Mouse (Mus musculus) kidney, postnatal 0 days (tissue): ENCODE results near the gene 2310030G06Rik. TPM values are rescaled to one million over a fixed set of nuclear protein-coding genes. Genes with fewer than 3 reads are reported as not detected.
A peak's percentile ranks its signal among the peaks of the same experiment; 100 is the strongest.

ENCODE experiments used
- ATAC-seq: fragments of 200-750 bp; cut with Nextera tagmentation; replicated peaks from 2 replicates; pipeline ENCODE4 v1.8.0; 2017; ENCODE audit warnings: low read depth, moderate number of reproducible peaks, moderate TSS enrichment, moderate library complexity; ENCODE audit not compliant: low FRiP score
- DNase-seq: peaks from one replicate; pipeline ENCODE4 v3.0.0-alpha.2; 2016; ENCODE audit warnings: low spot score
- H3K27ac ChIP-seq: fragments of 300-500 bp; sonication (generic); 2 replicates; pipeline ENCODE4 v1.5.1; 2014; ENCODE audit warnings: mild to moderate bottlenecking
- H3K27me3 ChIP-seq: fragments of 300-500 bp; sonication (generic); 2 replicates; pipeline ENCODE4 v1.6.1; 2014; ENCODE audit warnings: low read length, mixed read lengths; ENCODE audit not compliant: insufficient read depth
- H3K36me3 ChIP-seq: fragments of 300-500 bp; sonication (generic); 2 replicates; pipeline ENCODE4 v1.6.1; 2014; ENCODE audit warnings: low read length, mixed read lengths; ENCODE audit not compliant: insufficient read depth
- H3K4me1 ChIP-seq: fragments of 300-500 bp; sonication (generic); replicated peaks from 2 replicates; pipeline ENCODE4 v1.6.1; 2014; ENCODE audit warnings: antibody characterized with exemption, low read length, mixed read lengths; ENCODE audit not compliant: insufficient read depth
- H3K4me2 ChIP-seq: fragments of 300-500 bp; sonication (generic); 2 replicates; pipeline ENCODE4 v1.6.1; 2014; ENCODE audit warnings: mild to moderate bottlenecking, low read length, moderate library complexity, mixed read lengths
- H3K4me3 ChIP-seq: fragments of 300-500 bp; sonication (generic); replicated peaks from 2 replicates; pipeline ENCODE4 v1.5.1; 2014; ENCODE audit warnings: low read depth, low read length
- H3K9ac ChIP-seq: fragments of 300-500 bp; sonication (generic); 2 replicates; pipeline ENCODE4 v1.6.1; 2014; ENCODE audit warnings: low read depth, low read length
- H3K9me3 ChIP-seq: fragments of 300-500 bp; sonication (generic); replicated peaks from 2 replicates; pipeline ENCODE4 v1.6.1; 2016; ENCODE audit warnings: low read length, inconsistent platforms, mixed read lengths
- CTCF ChIP-seq: IDR thresholded peaks from 2 replicates; pipeline ENCODE4 v1.5.1; 2016; ENCODE audit warnings: antibody characterized with exemption, low read depth, mild to moderate bottlenecking, moderate library complexity
- WGBS: fragments of 180-500 bp; shearing (Covaris S2); extraction: QIAGEN DNeasy Blood & Tissue Kit; methylation state at CpG from one replicate; pipeline ENCODE4 v1.1.7; 2014; 5-methylcytosine and 5-hydroxymethylcytosine counted together
- polyA plus RNA-seq: library from polyadenylated mRNA; unstranded; fragments of >200 nt; fragmentation: Nextera tagmentation; extraction: Ambion mirVana; gene quantifications from 2 replicates; pipeline ENCODE4 v1.2.1, GENCODE M21; 2015

The 2310030G06Rik gene
- polyA plus RNA-seq, 1 experiment from 2014 or later, result 26.8 TPM

GRCm38 (mm10) chr9:50697706-50698041 lies 48.7 kb downstream of the 2310030G06Rik start:
- under 1% methylated on average over 12 of the region's 12 CpGs for WGBS
- Histone ChIP-seq H3K4me2 (peak overlapping the region; percentile 99), H3K9me3 (no peaks in the 10 kb centered on the region), H3K27ac (no peak overlapping the region), H3K4me1 (no peaks in the 10 kb centered on the region), H3K9ac (peak overlapping the region; percentile 33; the same call in 1 of the 2 replicates), H3K36me3 (no peaks in the 10 kb centered on the region), H3K4me3 (peak overlapping the region; percentile 3; the same call in 1 of the 2 replicates), H3K27me3 (0 out of 2 replicates have a peak, but pooled peaks cover 4% of the 10 kb centered on the region)
- no peak for TF ChIP-seq CTCF
- ATAC-seq, result peak; percentile 35; the same call in 1 of the 2 replicates
- DNase-seq, result peak; percentile 95

GRCm38 (mm10) chr9:50696851-50697705 lies 49.3 kb downstream of the 2310030G06Rik start:
- Histone ChIP-seq H3K27ac (no peak overlapping the region), H3K9ac (no peak overlapping the region; the same call in 1 of the 2 replicates), H3K4me3 (peak overlapping the region; percentile 3; the same call in 1 of the 2 replicates), H3K4me1 (no peaks in the 10 kb centered on the region), H3K9me3 (no peaks in the 10 kb centered on the region), H3K36me3 (no peaks in the 10 kb centered on the region), H3K4me2 (peak overlapping the region; percentile 99), H3K27me3 (0 out of 2 replicates have a peak, but pooled peaks cover 4% of the 10 kb centered on the region)
- ATAC-seq (no peak), DNase-seq (no peak)
- TF ChIP-seq CTCF, result no peak
- 61% methylated on average over 12 of the region's 12 CpGs for WGBS

GRCm38 (mm10) chr9:50695153-50695552 lies 51.2 kb downstream of the 2310030G06Rik start:
- Histone ChIP-seq H3K9me3 (no peaks in the 10 kb centered on the region), H3K4me2 (no peak overlapping the region), H3K27me3 (0 out of 2 replicates have a peak, but pooled peaks cover 4% of the 10 kb centered on the region), H3K27ac (no peak overlapping the region), H3K9ac (no peak overlapping the region), H3K4me3 (no peak overlapping the region), H3K36me3 (no peaks in the 10 kb centered on the region), H3K4me1 (no peaks in the 10 kb centered on the region)
- ATAC-seq (no peak), DNase-seq (no peak)
- TF ChIP-seq CTCF, result no peak
- WGBS, result 90% methylated on average over 6 of the region's 6 CpGs

GRCm38 (mm10) chr9:50693631-50694030 lies 52.7 kb downstream of the 2310030G06Rik start:
- Histone ChIP-seq H3K4me1 (no peaks in the 10 kb centered on the region), H3K27me3 (no peaks in the 10 kb centered on the region), H3K9me3 (no peaks in the 10 kb centered on the region), H3K36me3 (no peaks in the 10 kb centered on the region), H3K9ac (no peak overlapping the region), H3K27ac (peak overlapping the region; percentile 68), H3K4me2 (peak overlapping the region; percentile 36), H3K4me3 (0 out of 2 replicates have a peak overlapping the region, but pooled peaks have one; percentile 6)
- DNase-seq (peak; percentile 73), ATAC-seq (peak; percentile 80; the same call in 1 of the 2 replicates)
- TF ChIP-seq CTCF, result peak; percentile 84
- 24% methylated on average over 10 of the region's 10 CpGs for WGBS

GRCm38 (mm10) chr9:50692626-50693580 lies 53.4 kb downstream of the 2310030G06Rik start:
- ATAC-seq, result peak; percentile 49

More at GRCm38 (mm10) chr9:50692626-50693580, 53.4 kb downstream of the 2310030G06Rik start:
- no peaks in the 10 kb centered on the region for H3K9me3 ChIP-seq
- peak; percentile 22 for DNase-seq
- 29% methylated on average over 13 of the region's 13 CpGs for WGBS
- no peaks in the 10 kb centered on the region for H3K27me3 ChIP-seq
- peak overlapping the region; percentile 6; the same call in 1 of the 2 replicates for H3K4me3 ChIP-seq
- 0 out of 2 replicates have a peak, but pooled peaks cover 3% of the 10 kb centered on the region for H3K36me3 ChIP-seq
- H3K4me2 ChIP-seq, result peak overlapping the region; percentile 36
- H3K4me1 ChIP-seq, result no peaks in the 10 kb centered on the region
- H3K9ac ChIP-seq, result peak overlapping the region; percentile 43; the same call in 1 of the 2 replicates
- no peak for TF ChIP-seq CTCF
- H3K27ac ChIP-seq, result peak overlapping the region; percentile 68

Other genes with a start within 250 kb of the 2310030G06Rik start
- 133 and 139 TPM in 2 replicates for gene Pts, start 217.8 kb downstream of the 2310030G06Rik start, polyA plus RNA-seq
- gene Il18, start 191.7 kb downstream of the 2310030G06Rik start, polyA plus RNA-seq, result 3.7 and 5.2 TPM in 2 replicates
- gene Bco2, start 191.4 kb downstream of the 2310030G06Rik start, polyA plus RNA-seq, result 0.17 and 0.27 TPM in 2 replicates
- not detected in 2 replicates for gene Tex12, start 185.2 kb downstream of the 2310030G06Rik start, polyA plus RNA-seq
- gene Sdhd, start 142.7 kb downstream of the 2310030G06Rik start, polyA plus RNA-seq, result 599 and 602 TPM in 2 replicates
- gene Timm8b, start 142.6 kb downstream of the 2310030G06Rik start, polyA plus RNA-seq, result 406 and 483 TPM in 2 replicates
- gene Pih1d2, start 129.2 kb downstream of the 2310030G06Rik start, polyA plus RNA-seq, result 5.7 and 7.1 TPM in 2 replicates
- gene Nkapd1, start 129.1 kb downstream of the 2310030G06Rik start, polyA plus RNA-seq, result 25.7 and 26.0 TPM in 2 replicates
- 84.6 and 86.5 TPM in 2 replicates for gene Dlat, start 86.8 kb downstream of the 2310030G06Rik start, polyA plus RNA-seq
- gene Dixdc1, start 7.0 kb downstream of the 2310030G06Rik start, polyA plus RNA-seq, result 7.3 and 7.5 TPM in 2 replicates
- gene Cryab, start 4.8 kb upstream of the 2310030G06Rik start, polyA plus RNA-seq, result 198 and 233 TPM in 2 replicates
- 5.5 and 7.4 TPM in 2 replicates for gene Hspb2, start 5.8 kb upstream of the 2310030G06Rik start, polyA plus RNA-seq
- 7.9 and 9.3 TPM in 2 replicates for gene Fdxacb1, start 21.7 kb upstream of the 2310030G06Rik start, polyA plus RNA-seq
- gene Alg9, start 28.5 kb upstream of the 2310030G06Rik start, polyA plus RNA-seq, result 24.8 and 28.9 TPM in 2 replicates
- gene 1110032A03Rik, start 29.0 kb upstream of the 2310030G06Rik start, polyA plus RNA-seq, result 56.6 and 62.9 TPM in 2 replicates
- gene Ppp2r1b, start 98.8 kb upstream of the 2310030G06Rik start, polyA plus RNA-seq, result 36.6 and 43.6 TPM in 2 replicates